Mouse (Mus musculus) cerebellum, postnatal 14 days (tissue): ENCODE data around the gene Thra.

Experiments
- DNase-seq, 2 experiments: peaks; one replicate each; pipeline ENCODE4 v3.0.0; 2021; ENCODE audit warnings: mixed read lengths in 2 of 2

Gene Thra

GRCm38 (mm10) chr11:98745932-98746853, 5.8 kb downstream of the Thra start:
- DNase-seq = peak; percentile 32

GRCm38 (mm10) chr11:98746855-98747693, 6.6 kb downstream of the Thra start:
- peak; percentile 94 to 96 for DNase-seq

- DNase-seq = peak; percentile 75 to 76
Measured at GRCm38 (mm10) chr11:98747804-98748505, 7.5 kb downstream of the Thra start.

GRCm38 (mm10) chr11:98748506-98749416, 8.3 kb downstream of the Thra start:
- peak; percentile 69 to 80 for DNase-seq

- peak; percentile 76 to 79 for DNase-seq
Measured at GRCm38 (mm10) chr11:98749716-98750115, 9.3 kb downstream of the Thra start.

- peak; percentile 82 to 90 for DNase-seq
Measured at GRCm38 (mm10) chr11:98750351-98751201, 10.1 kb downstream of the Thra start.

GRCm38 (mm10) chr11:98751221-98751782, 10.9 kb downstream of the Thra start:
- peak in 1 of 2 experiments; percentile 31 for DNase-seq

GRCm38 (mm10) chr11:98752562-98753140, 12.2 kb downstream of the Thra start:
- DNase-seq = no peak

- no peak for DNase-seq
Measured at GRCm38 (mm10) chr11:98753264-98753663, 12.8 kb downstream of the Thra start.

GRCm38 (mm10) chr11:98754151-98754620, 13.7 kb downstream of the Thra start:
- peak in 1 of 2 experiments; percentile 49 for DNase-seq

GRCm38 (mm10) chr11:98754621-98755181, 14.3 kb downstream of the Thra start:
- DNase-seq = peak; percentile 86 to 94

- DNase-seq = peak; percentile 56 to 71
Measured at GRCm38 (mm10) chr11:98755726-98756380, 15.4 kb downstream of the Thra start.

- no peak for DNase-seq
Measured at GRCm38 (mm10) chr11:98756711-98757110, 16.3 kb downstream of the Thra start.

- no peak for DNase-seq
Measured at GRCm38 (mm10) chr11:98761939-98762338, 21.5 kb downstream of the Thra start.

- DNase-seq = no peak
Measured at GRCm38 (mm10) chr11:98762756-98763501, 22.5 kb downstream of the Thra start.

GRCm38 (mm10) chr11:98763502-98763861, 23.0 kb downstream of the Thra start:
- no peak for DNase-seq

GRCm38 (mm10) chr11:98764091-98764490, 23.7 kb downstream of the Thra start:
- no peak for DNase-seq

GRCm38 (mm10) chr11:98764746-98765145, 24.3 kb downstream of the Thra start:
- no peak for DNase-seq
